Mouse (Mus musculus) liver, embryonic 14.5 days (tissue): ENCODE results near the gene Gm6096.

Experiments used
- CTCF ChIP-seq: IDR thresholded peaks from 2 replicates; pipeline ENCODE4 v1.5.1; 2016; ENCODE audit warnings: antibody characterized with exemption, low read depth, control low read depth
- EP300 ChIP-seq: IDR thresholded peaks from 2 replicates; pipeline ENCODE4 v1.6.1; 2016; ENCODE audit warnings: antibody characterized with exemption, low read depth

DNA sequence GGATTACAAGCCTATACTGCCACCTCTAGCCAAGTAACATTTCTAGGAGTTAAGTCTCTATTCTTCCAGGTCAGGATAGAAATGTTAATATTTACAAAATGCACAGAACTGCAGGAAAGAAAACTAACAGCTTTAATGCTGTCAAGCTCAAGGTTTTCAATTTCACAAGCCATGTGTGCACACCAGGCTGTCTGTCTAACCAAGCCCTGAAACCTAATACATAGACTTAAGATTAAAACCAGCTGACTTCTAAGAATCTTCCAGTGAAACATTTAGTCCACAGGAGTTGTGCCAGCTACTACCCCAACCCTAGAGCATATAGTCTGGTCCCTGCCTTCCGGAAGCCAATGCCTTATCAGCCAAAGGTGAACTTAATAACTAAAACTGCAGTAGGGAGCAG is 7.6 kb downstream of the Gm6096 start:
- no peak for TF ChIP-seq EP300
- no peak for TF ChIP-seq CTCF
